Mouse (Mus musculus): Measurements from ENCODE around the gene Zfp759.
"Not testable (repeated sequence)": the region's sequence is repeated elsewhere in the genome, so short reads cannot be mapped to it uniquely, and the experiment has no call there.

DNA sequence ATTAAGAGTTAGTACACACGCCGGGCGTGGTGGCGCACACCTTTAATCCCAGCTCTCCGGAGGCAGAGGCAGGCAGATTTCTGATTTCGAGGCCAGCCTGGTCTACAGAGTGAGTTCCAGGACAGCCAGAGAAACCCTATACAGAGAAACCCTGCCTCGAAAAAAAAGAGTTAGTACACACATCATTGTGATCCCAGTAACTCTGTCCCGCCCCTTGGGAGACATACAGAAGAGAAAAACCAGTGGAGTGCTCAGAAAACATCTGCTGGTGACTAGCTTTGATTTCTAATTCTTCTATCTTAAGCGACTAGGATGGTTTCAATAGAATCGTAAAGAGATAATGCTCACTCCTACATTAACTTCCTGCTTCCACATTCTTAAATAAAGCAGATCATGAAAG is 6.0 kb downstream of the Zfp759 start:
- TF ChIP-seq GATA1 (IDR thresholded peaks at IDR 0.05; ENCODE audit: borderline replicate concordance, low read length); FLI1 (IDR thresholded peaks at IDR 0.05; ENCODE audit: low read length): not testable (repeated sequence)
